Mouse (Mus musculus) hindbrain, embryonic 14.5 days (tissue): ENCODE measurements at regions not wholly inside any gene's neighbourhood (a gene's known extent, or its start where the extent isn't known, plus 50 kb on each side); places are given as distances from the start of the nearest gene placed in this dataset.
A peak's percentile ranks its signal among the peaks of the same experiment; 100 is the strongest.

Experiments used
- ATAC-seq: fragments of 200-750 bp; cut with Nextera tagmentation; 2 replicates; pipeline ENCODE4 v1.8.0; 2017; ENCODE audit warnings: moderate number of reproducible peaks, mild to moderate bottlenecking, moderate TSS enrichment, moderate library complexity; ENCODE audit not compliant: low FRiP score
- DNase-seq: peaks from one replicate; pipeline ENCODE4 v3.0.0-alpha.2; 2015; ENCODE audit warnings: low spot score
- H3K27ac ChIP-seq: fragments of 300-500 bp; sonication (generic); 2 replicates; pipeline ENCODE4 v1.5.1; 2014; ENCODE audit warnings: mild to moderate bottlenecking, moderate library complexity
- H3K27me3 ChIP-seq: fragments of 300-500 bp; sonication (generic); 2 replicates; pipeline ENCODE4 v1.6.1; 2014; ENCODE audit warnings: mild to moderate bottlenecking, low read length, mixed read lengths; ENCODE audit not compliant: control insufficient read depth, insufficient read depth
- H3K36me3 ChIP-seq: fragments of 300-500 bp; sonication (generic); replicated peaks from 2 replicates; pipeline ENCODE4 v1.6.1; 2014; ENCODE audit not compliant: control insufficient read depth, insufficient read depth
- H3K4me1 ChIP-seq: fragments of 300-500 bp; sonication (generic); replicated peaks from 2 replicates; pipeline ENCODE4 v1.6.1; 2014; ENCODE audit warnings: antibody characterized with exemption, low read length, mixed read lengths; ENCODE audit not compliant: control insufficient read depth, insufficient read depth
- H3K4me2 ChIP-seq: fragments of 300-500 bp; sonication (generic); replicated peaks from 2 replicates; pipeline ENCODE4 v1.6.1; 2014; ENCODE audit warnings: mild to moderate bottlenecking, moderate library complexity
- H3K4me3 ChIP-seq: fragments of 300-500 bp; sonication (generic); replicated peaks from 2 replicates; pipeline ENCODE4 v1.5.1; 2014; ENCODE audit warnings: mild to moderate bottlenecking, low read length
- H3K9ac ChIP-seq: fragments of 300-500 bp; sonication (generic); 2 replicates; pipeline ENCODE4 v1.6.1; 2014
- H3K9me3 ChIP-seq: fragments of 300-500 bp; sonication (generic); 2 replicates; pipeline ENCODE4 v1.6.1; 2016; ENCODE audit warnings: low read length; ENCODE audit not compliant: control insufficient read depth
- WGBS: fragments of 180-500 bp; shearing (Covaris S2); extraction: QIAGEN DNeasy Blood & Tissue Kit; methylation state at CpG from one replicate; pipeline ENCODE4 v1.1.7; 2014; 5-methylcytosine and 5-hydroxymethylcytosine counted together

- H3K36me3 ChIP-seq = no peaks in the 10 kb centered on the region
- no peak overlapping the region for H3K4me3 ChIP-seq
- H3K27ac ChIP-seq = no peak overlapping the region
- no peaks in the 10 kb centered on the region for H3K27me3 ChIP-seq
- H3K4me1 ChIP-seq = 0 out of 2 replicates have a peak, but pooled peaks cover under 1% of the 10 kb centered on the region
- WGBS = 44% methylated on average over 7 of the region's 7 CpGs
- peak; percentile 71 for DNase-seq
- H3K4me2 ChIP-seq = no peak overlapping the region
- no peak overlapping the region for H3K9ac ChIP-seq
- no peaks in the 10 kb centered on the region for H3K9me3 ChIP-seq
- peak; percentile 68; the same call in 1 of the 2 replicates for ATAC-seq
These were observed 93.3 kb upstream of the Meis1 start for GRCm38 (mm10) chr11:19111916-19112575.

- Histone ChIP-seq H3K4me3 (no peak overlapping the region), H3K36me3 (no peaks in the 10 kb centered on the region), H3K9ac (no peak overlapping the region), H3K27me3 (no peaks in the 10 kb centered on the region), H3K4me1 (peaks cover 18% of the 10 kb centered on the region; the same call in 1 of the 2 replicates), H3K4me2 (no peak overlapping the region), H3K27ac (no peak overlapping the region), H3K9me3 (no peaks in the 10 kb centered on the region)
- WGBS = 68% methylated on average over 2 of the region's 2 CpGs
- DNase-seq (no peak), ATAC-seq (no peak; the same call in 1 of the 2 replicates)
These were observed 98.3 kb upstream of the Meis1 start for GRCm38 (mm10) chr11:19117121-19117520.

GRCm38 (mm10) chr11:19118258-19118657 is 99.5 kb upstream of the Meis1 start:
- ATAC-seq (peak; percentile 50), DNase-seq (no peak)
- Histone ChIP-seq H3K9ac (no peak overlapping the region), H3K9me3 (no peaks in the 10 kb centered on the region), H3K4me1 (peaks cover 18% of the 10 kb centered on the region; the same call in 1 of the 2 replicates), H3K27ac (peak overlapping the region; percentile 48; the same call in 1 of the 2 replicates), H3K36me3 (no peaks in the 10 kb centered on the region), H3K4me2 (no peak overlapping the region), H3K4me3 (no peak overlapping the region), H3K27me3 (no peaks in the 10 kb centered on the region)
- 51% methylated on average over 4 of the region's 4 CpGs for WGBS

- WGBS = 59% methylated on average over 8 of the region's 8 CpGs
- Histone ChIP-seq H3K4me1 (peaks cover 18% of the 10 kb centered on the region; the same call in 1 of the 2 replicates), H3K36me3 (no peaks in the 10 kb centered on the region), H3K9ac (no peak overlapping the region), H3K4me3 (no peak overlapping the region), H3K4me2 (no peak overlapping the region), H3K27ac (peak overlapping the region; percentile 3; the same call in 1 of the 2 replicates), H3K9me3 (no peaks in the 10 kb centered on the region), H3K27me3 (no peaks in the 10 kb centered on the region)
- ATAC-seq = peak; percentile 44; the same call in 1 of the 2 replicates
- DNase-seq = no peak
These were observed 101.4 kb upstream of the Meis1 start for GRCm38 (mm10) chr11:19119927-19120827.

DNA sequence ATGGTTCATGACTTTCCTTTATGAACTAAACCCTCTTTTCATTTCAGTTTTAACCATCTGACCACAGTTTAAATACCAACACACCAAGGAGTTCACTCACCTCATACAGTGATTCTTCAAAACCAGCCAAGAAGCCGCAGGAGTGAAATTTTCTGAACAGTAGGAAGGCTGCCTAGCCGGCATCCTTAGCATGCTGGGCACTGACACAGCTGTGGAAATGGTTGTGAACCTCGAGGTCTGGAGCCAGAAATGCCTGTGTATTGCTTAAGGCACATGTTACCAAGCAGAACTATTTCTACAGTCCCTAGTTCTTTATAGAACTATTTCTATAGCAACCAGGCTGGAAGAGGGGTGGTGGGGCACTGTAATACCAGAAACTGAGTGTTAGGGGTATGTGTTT is 102.1 kb upstream of the Meis1 start:
- Histone ChIP-seq H3K4me2 (no peak overlapping the region), H3K27me3 (no peaks in the 10 kb centered on the region), H3K9ac (no peak overlapping the region), H3K4me3 (no peak overlapping the region), H3K27ac (peak overlapping the region; percentile 3; the same call in 1 of the 2 replicates), H3K36me3 (no peaks in the 10 kb centered on the region), H3K4me1 (peaks cover 18% of the 10 kb centered on the region; the same call in 1 of the 2 replicates), H3K9me3 (no peaks in the 10 kb centered on the region)
- 35% methylated on average over 3 of the region's 3 CpGs for WGBS
- peak; percentile 39 for DNase-seq
- peak; percentile 56; the same call in 1 of the 2 replicates for ATAC-seq

DNA sequence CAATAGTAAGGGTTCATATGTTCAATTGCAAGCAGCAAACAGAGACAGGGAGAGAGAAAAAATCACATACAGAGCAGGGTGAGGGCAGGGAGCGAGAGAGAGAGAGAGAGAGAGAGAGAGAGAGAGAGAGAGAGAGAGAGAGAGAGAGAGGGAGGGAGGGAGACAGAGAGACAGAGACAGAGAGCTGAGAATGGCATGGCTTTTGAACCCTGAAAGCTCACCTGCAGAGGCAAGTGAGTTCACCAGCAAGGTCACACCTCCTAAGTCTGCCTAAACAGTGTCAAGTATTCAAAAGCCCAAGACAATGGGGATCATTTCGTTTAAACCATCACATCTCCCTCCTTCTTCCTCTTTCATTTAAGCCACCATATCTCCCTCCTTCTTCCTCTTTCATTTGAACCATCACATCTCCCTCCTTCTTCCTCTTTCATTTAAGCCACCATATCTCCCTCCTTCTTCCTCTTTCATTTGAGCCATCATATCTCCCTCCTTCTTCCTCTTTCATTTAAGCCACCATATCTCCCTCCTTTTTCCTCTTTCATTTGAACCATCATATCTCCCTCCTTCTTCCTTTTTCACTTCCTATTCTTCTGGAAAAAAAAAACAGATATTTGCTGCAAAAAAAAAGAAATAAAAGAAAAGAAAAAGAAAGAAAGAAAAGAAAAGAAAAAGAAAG is 116.7 kb upstream of the Meis1 start:
- no peak overlapping the region for H3K9ac ChIP-seq
- H3K4me2 ChIP-seq = no peak overlapping the region

GRCm38 (mm10) chr11:19138423-19138822 is 119.6 kb upstream of the Meis1 start:
- Histone ChIP-seq H3K36me3 (no peaks in the 10 kb centered on the region), H3K9me3 (no peaks in the 10 kb centered on the region), H3K4me3 (no peak overlapping the region), H3K27me3 (no peaks in the 10 kb centered on the region), H3K4me1 (0 out of 2 replicates have a peak, but pooled peaks cover 7% of the 10 kb centered on the region), H3K9ac (no peak overlapping the region), H3K4me2 (no peak overlapping the region), H3K27ac (no peak overlapping the region)
- ATAC-seq (peak; percentile 40; the same call in 1 of the 2 replicates), DNase-seq (peak; percentile 32)
- 33% methylated on average over 5 of the region's 5 CpGs for WGBS

More for the DNA sequence above, 116.7 kb upstream of the Meis1 start:
- Histone ChIP-seq H3K9me3 (no peaks in the 10 kb centered on the region), H3K36me3 (no peaks in the 10 kb centered on the region), H3K4me1 (0 out of 2 replicates have a peak, but pooled peaks cover 7% of the 10 kb centered on the region), H3K4me3 (no peak overlapping the region), H3K27me3 (no peaks in the 10 kb centered on the region), H3K27ac (no peak overlapping the region)
- DNase-seq = no peak
- WGBS = 68% methylated on average over 2 of the region's 2 CpGs
- no peak for ATAC-seq

DNA sequence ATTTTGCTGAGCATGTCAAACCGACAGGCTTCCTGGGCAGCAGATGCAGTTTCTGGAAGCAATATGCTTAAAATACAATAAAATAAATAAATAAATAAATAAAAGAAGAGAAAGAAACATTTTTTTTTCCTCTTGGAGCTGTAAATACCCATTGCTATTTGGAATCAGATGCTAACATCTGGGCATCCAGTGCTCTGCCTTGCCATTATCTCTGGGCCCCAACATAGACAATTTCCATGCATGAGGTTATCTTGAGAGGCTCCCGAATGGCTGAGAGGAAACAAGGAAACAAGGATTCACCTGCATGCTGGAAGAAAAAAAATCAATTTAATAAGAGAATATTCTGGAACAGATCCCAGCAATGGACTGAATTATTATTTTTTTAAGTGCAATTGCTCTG is 120.0 kb upstream of the Meis1 start:
- no peak overlapping the region for H3K4me3 ChIP-seq
- no peak overlapping the region for H3K4me2 ChIP-seq
- H3K36me3 ChIP-seq = no peaks in the 10 kb centered on the region
- H3K4me1 ChIP-seq = 0 out of 2 replicates have a peak, but pooled peaks cover 7% of the 10 kb centered on the region
- H3K9me3 ChIP-seq = no peaks in the 10 kb centered on the region
- no peak overlapping the region for H3K9ac ChIP-seq
- no peaks in the 10 kb centered on the region for H3K27me3 ChIP-seq
- no peak overlapping the region for H3K27ac ChIP-seq
- ATAC-seq (no peak), DNase-seq (no peak)
- WGBS = 60% methylated on average over 2 of the region's 2 CpGs
